Comparison of ENCODE assay signal across 8 mouse cellular contexts in genomic region chr11:30161744-30162143, GRCm38 (mm10).
DNase-seq lines count a peak whose midpoint lies in the region; ATAC-seq and TF ChIP-seq lines count a peak whose summit lies in the region.

No protein-coding gene starts in this region.

- H3K4me2 ChIP-seq in intestine, postnatal 0 days (replicated peaks; ENCODE audit: low read depth), result no peak overlapping the region

- H3K27ac ChIP-seq in heart, embryonic 10.5 days, result peak overlapping the region; percentile 86
- peak overlapping the region; percentile 66 for H3K27ac ChIP-seq in layer of hippocampus, adult 2 months
- peak overlapping the region; percentile 54; the same call in 1 of the 2 replicates for H3K27ac ChIP-seq in intestine, postnatal 0 days (ENCODE audit: low read depth, low read length)

- no peaks in the 10 kb centered on the region for H3K27me3 ChIP-seq in heart, embryonic 10.5 days (ENCODE audit: insufficient read depth, poor library complexity, severe bottlenecking)
- H3K27me3 ChIP-seq in E14TG2a.4 (ENCODE audit: insufficient read depth, low read length), result no peaks in the 10 kb centered on the region
- H3K27me3 ChIP-seq in intestine, postnatal 0 days (replicated peaks; ENCODE audit: control insufficient read depth, insufficient read depth, low read length), result no peaks in the 10 kb centered on the region

- intact Hi-C loops in heart, postnatal 14 days (cut with DNase I), result no loop called here

- H3K9ac ChIP-seq in intestine, postnatal 0 days (ENCODE audit: low read depth, low read length), result no peak overlapping the region

- 0 out of 2 replicates have a peak overlapping the region, but pooled peaks have one; percentile 27 for H3K4me3 ChIP-seq in heart, embryonic 10.5 days
- H3K4me3 ChIP-seq in layer of hippocampus, adult 2 months, result no peak overlapping the region
- peak overlapping the region; percentile 20; the same call in 1 of the 2 replicates for H3K4me3 ChIP-seq in E14TG2a.4 (replicated peaks; ENCODE audit: low read length)
- H3K4me3 ChIP-seq in intestine, postnatal 0 days (ENCODE audit: low read depth, low read length), result no peak overlapping the region

- 38% methylated on average over 1 of the region's 1 CpGs for WGBS in heart, embryonic 10.5 days
- 92% methylated on average over 1 of the region's 1 CpGs for WGBS in intestine, postnatal 0 days

- no peak for ATAC-seq in intestine, postnatal 0 days

- no peak for TF ChIP-seq CTCF in layer of hippocampus, adult 2 months (conservative IDR thresholded peaks at IDR 0.05)
- no peak for TF ChIP-seq CTCF in E14TG2a.4 (conservative IDR thresholded peaks at IDR 0.05; ENCODE audit: low read length)
- no peak for TF ChIP-seq CTCF in intestine, postnatal 0 days (IDR thresholded peaks at IDR 0.05; ENCODE audit: low read depth)

- no peak for DNase-seq in heart, embryonic 10.5 days (ENCODE audit: low spot score)
- no peak for DNase-seq in heart, postnatal 14 days
- DNase-seq in layer of hippocampus, adult 2 months (ENCODE audit: low spot score in 2 of 2), result no peak
- DNase-seq in layer of hippocampus, adult 18-20 months (ENCODE audit: low spot score in 2 of 2), result no peak
- no peak for DNase-seq in testis, postnatal 14 days (ENCODE audit: low spot score)
- DNase-seq in T-cell, adult 2 months (ENCODE audit: low spot score), result no peak

- no peaks in the 10 kb centered on the region for H3K9me3 ChIP-seq in heart, embryonic 10.5 days
- no peaks in the 10 kb centered on the region for H3K9me3 ChIP-seq in E14TG2a.4 (ENCODE audit: low read length)
- no peaks in the 10 kb centered on the region for H3K9me3 ChIP-seq in intestine, postnatal 0 days (ENCODE audit: control insufficient read depth)

- H3K4me1 ChIP-seq in heart, embryonic 10.5 days, result peaks cover 85% of the 10 kb centered on the region
- peaks cover 93% of the 10 kb centered on the region for H3K4me1 ChIP-seq in E14TG2a.4 (replicated peaks; ENCODE audit: low read depth, low read length)
- H3K4me1 ChIP-seq in intestine, postnatal 0 days (replicated peaks; ENCODE audit: control insufficient read depth, insufficient read depth, low read length), result peaks cover 28% of the 10 kb centered on the region

- H3K36me3 ChIP-seq in heart, embryonic 10.5 days, result peaks cover 14% of the 10 kb centered on the region
- H3K36me3 ChIP-seq in E14TG2a.4 (ENCODE audit: insufficient read depth, low read length), result peaks cover 45% of the 10 kb centered on the region
- peaks cover 26% of the 10 kb centered on the region; the same call in 1 of the 2 replicates for H3K36me3 ChIP-seq in intestine, postnatal 0 days (ENCODE audit: control insufficient read depth, insufficient read depth)

Comparison
In these comparisons a context has a peak if more than half of its experiments do, and no peak if none do; other contexts are left out.
1. H3K4me3 ChIP-seq: peak in heart, embryonic 10.5 days (single experiment) and E14TG2a.4 (single experiment); none in layer of hippocampus, adult 2 months (single experiment) and intestine, postnatal 0 days (single experiment).
2. Peak in every context shown above with its lines, with median percentiles within 50 percentile points of each other: H3K27ac ChIP-seq.